Mouse (Mus musculus) lung, embryonic 14.5 days (tissue): ENCODE results near the gene Stk39. TPM values are rescaled to one million over a fixed set of nuclear protein-coding genes. Genes with fewer than 3 reads are reported as not detected.

Experiments used
- ATAC-seq: fragments of 200-750 bp; cut with Nextera tagmentation; 2 replicates; pipeline ENCODE4 v1.8.0; 2017; ENCODE audit warnings: mild to moderate bottlenecking, moderate TSS enrichment, moderate library complexity; ENCODE audit not compliant: insufficient read depth
- DNase-seq: peaks from one replicate; pipeline ENCODE4 v3.0.0-alpha.2; 2015
- H3K27ac ChIP-seq: fragments of 300-500 bp; sonication (generic); 2 replicates; pipeline ENCODE4 v1.5.1; 2014; ENCODE audit warnings: low read depth, mild to moderate bottlenecking, moderate library complexity
- H3K27me3 ChIP-seq: fragments of 300-500 bp; sonication (generic); 2 replicates; pipeline ENCODE4 v1.6.1; 2014; ENCODE audit warnings: low read length, control low read depth; ENCODE audit not compliant: insufficient read depth
- H3K36me3 ChIP-seq: fragments of 300-500 bp; sonication (generic); 2 replicates; pipeline ENCODE4 v1.6.1; 2014; ENCODE audit warnings: control low read depth; ENCODE audit not compliant: insufficient read depth
- H3K4me1 ChIP-seq: fragments of 300-500 bp; sonication (generic); 2 replicates; pipeline ENCODE4 v1.6.1; 2014; ENCODE audit warnings: antibody characterized with exemption, control low read depth; ENCODE audit not compliant: insufficient read depth
- H3K4me2 ChIP-seq: fragments of 300-500 bp; sonication (generic); 2 replicates; pipeline ENCODE4 v1.6.1; 2014; ENCODE audit warnings: mild to moderate bottlenecking
- H3K4me3 ChIP-seq: fragments of 300-500 bp; sonication (generic); 2 replicates; pipeline ENCODE4 v1.5.1; 2014; ENCODE audit warnings: low read depth, low read length
- H3K9ac ChIP-seq: fragments of 300-500 bp; sonication (generic); 2 replicates; pipeline ENCODE4 v1.6.1; 2014
- H3K9me3 ChIP-seq: fragments of 300-500 bp; sonication (generic); 2 replicates; pipeline ENCODE4 v1.6.1; 2016; ENCODE audit warnings: low read depth, low read length, control low read depth
- CTCF ChIP-seq: IDR thresholded peaks from 2 replicates; pipeline ENCODE4 v1.5.1; 2016; ENCODE audit warnings: antibody characterized with exemption, low read depth
- WGBS: fragments of 180-500 bp; shearing (Covaris S2); extraction: QIAGEN DNeasy Blood & Tissue Kit; methylation state at CpG from one replicate; pipeline ENCODE4 v1.1.7; 2014; 5-methylcytosine and 5-hydroxymethylcytosine counted together
- polyA plus RNA-seq: library from polyadenylated mRNA; unstranded; fragments of >200 nt; fragmentation: Nextera tagmentation; extraction: Ambion mirVana; gene quantifications from 2 replicates; pipeline ENCODE4 v1.2.1, GENCODE M21; 2014

Gene Stk39
- polyA plus RNA-seq, 1 experiment from 2014 or later, result 27.6 TPM

DNA sequence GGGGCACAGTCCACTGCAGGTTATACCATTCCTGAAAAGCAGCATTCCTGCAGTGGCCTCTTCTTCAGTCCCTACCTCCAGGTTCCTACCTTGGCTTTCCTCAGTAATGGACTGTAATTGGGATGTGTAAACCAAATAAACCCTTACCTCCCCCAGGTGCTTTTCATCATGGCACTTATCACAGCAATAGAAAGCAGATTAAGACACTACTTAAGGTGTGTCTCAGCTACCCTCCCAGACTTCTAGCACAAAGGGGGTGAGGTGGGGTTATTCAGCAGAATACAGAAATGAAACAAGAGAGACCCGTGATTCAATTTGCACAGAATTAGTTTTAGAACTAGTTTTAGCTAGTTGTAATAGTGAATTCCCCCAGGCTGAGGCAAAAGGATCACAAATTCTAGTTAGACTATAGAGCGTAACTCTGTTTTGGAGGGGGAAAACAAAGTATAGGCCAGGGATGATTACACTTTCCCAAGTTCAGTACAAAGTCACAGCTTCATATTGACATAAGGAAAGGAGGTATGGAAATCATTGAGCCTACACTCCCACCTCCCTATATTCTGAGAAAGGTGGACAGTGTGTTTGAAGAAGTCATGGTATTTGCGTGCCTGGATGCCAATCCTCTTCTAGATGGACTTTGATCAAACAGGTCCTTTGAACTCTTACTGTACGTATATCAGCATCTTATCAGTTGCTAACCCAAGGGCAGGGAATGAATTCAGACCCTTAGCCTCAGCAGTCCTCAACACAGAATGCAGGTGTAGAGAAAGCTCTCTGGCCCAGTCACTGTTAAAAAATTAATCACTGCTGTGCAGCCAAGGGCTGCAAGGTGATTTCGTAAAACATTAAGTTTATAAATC is 279.2 kb downstream of the Stk39 start:
- WGBS, result 64% methylated on average over 5 of the region's 5 CpGs
- no peaks in the 10 kb centered on the region for H3K36me3 ChIP-seq
- no peaks in the 10 kb centered on the region for H3K4me1 ChIP-seq
- ATAC-seq (no peak), DNase-seq (no peak)
- no peaks in the 10 kb centered on the region for H3K27me3 ChIP-seq
- no peak overlapping the region for H3K27ac ChIP-seq
- TF ChIP-seq CTCF, result no peak
- H3K9me3 ChIP-seq, result no peaks in the 10 kb centered on the region
- no peak overlapping the region for H3K4me2 ChIP-seq
- no peak overlapping the region for H3K9ac ChIP-seq
- no peak overlapping the region for H3K4me3 ChIP-seq

GRCm38 (mm10) chr2:68176425-68176824 is 295.6 kb downstream of the Stk39 start:
- no peak for DNase-seq
- H3K4me3 ChIP-seq, result no peak overlapping the region
- no peak overlapping the region for H3K4me2 ChIP-seq
- H3K9ac ChIP-seq, result no peak overlapping the region
- H3K27ac ChIP-seq, result no peak overlapping the region
- H3K9me3 ChIP-seq, result no peaks in the 10 kb centered on the region
- no peaks in the 10 kb centered on the region for H3K36me3 ChIP-seq
- no peaks in the 10 kb centered on the region for H3K4me1 ChIP-seq
- 74% methylated on average over 3 of the region's 3 CpGs for WGBS
- no peaks in the 10 kb centered on the region for H3K27me3 ChIP-seq
- ATAC-seq, result no peak
- TF ChIP-seq CTCF, result no peak

- H3K4me2 ChIP-seq, result no peak overlapping the region
- H3K9me3 ChIP-seq, result no peaks in the 10 kb centered on the region
- TF ChIP-seq CTCF, result no peak
- no peak for ATAC-seq
- H3K27me3 ChIP-seq, result no peaks in the 10 kb centered on the region
- no peaks in the 10 kb centered on the region for H3K4me1 ChIP-seq
- 61% methylated on average over 10 of the region's 10 CpGs for WGBS
- H3K27ac ChIP-seq, result no peak overlapping the region
- H3K9ac ChIP-seq, result no peak overlapping the region
- DNase-seq, result peak; percentile 18
- no peaks in the 10 kb centered on the region for H3K36me3 ChIP-seq
- H3K4me3 ChIP-seq, result no peak overlapping the region
These were observed 300.8 kb downstream of the Stk39 start for GRCm38 (mm10) chr2:68171306-68171705.

DNA sequence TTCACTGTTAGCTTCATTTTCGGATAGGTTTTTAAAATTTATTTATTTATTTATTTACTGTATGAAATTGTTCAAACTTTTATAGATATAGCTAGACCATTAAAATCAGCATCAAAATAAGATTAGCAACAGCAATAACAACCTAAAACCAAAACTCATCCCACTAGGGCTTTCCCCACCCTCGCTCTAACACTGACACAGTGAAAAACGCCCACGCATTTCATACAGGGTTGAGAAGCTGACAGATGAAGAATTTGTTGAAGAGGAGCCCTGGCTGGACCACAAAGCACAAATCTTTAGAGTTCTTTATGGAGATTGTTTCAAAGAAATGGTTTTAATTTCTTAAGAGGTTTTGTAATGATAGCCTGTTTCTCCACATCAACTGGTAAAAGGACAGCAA is 310.1 kb downstream of the Stk39 start:
- no peak for DNase-seq
- no peak overlapping the region for H3K27ac ChIP-seq
- H3K4me1 ChIP-seq, result no peaks in the 10 kb centered on the region
- no peak for TF ChIP-seq CTCF
- no peaks in the 10 kb centered on the region; the same call in 1 of the 2 replicates for H3K9me3 ChIP-seq
- ATAC-seq, result no peak
- no peaks in the 10 kb centered on the region for H3K36me3 ChIP-seq
- H3K9ac ChIP-seq, result no peak overlapping the region
- H3K4me2 ChIP-seq, result no peak overlapping the region
- no peak overlapping the region for H3K4me3 ChIP-seq
- no peaks in the 10 kb centered on the region for H3K27me3 ChIP-seq
- WGBS, result 75% methylated on average over 4 of the region's 4 CpGs

DNA sequence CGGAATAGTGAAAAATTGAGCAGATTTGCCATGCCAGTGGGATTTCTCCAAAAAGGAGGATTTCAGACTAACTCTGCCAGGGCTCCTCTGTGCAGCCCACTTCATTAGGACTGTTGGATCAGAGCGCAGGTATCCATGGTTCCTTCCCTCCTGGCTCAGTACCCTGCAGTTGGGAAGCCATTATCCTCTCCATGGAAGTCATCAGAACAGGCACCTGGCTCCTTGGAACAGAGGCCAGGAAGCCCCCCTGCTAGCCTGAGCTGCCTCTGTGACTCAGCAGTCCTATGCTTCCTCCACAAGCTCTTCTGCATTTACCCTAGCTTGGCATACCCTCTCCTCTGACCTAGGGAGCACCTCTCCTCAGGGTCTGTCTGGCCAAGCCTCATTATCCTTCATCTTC is 311.5 kb downstream of the Stk39 start:
- H3K4me3 ChIP-seq, result no peak overlapping the region
- ATAC-seq (no peak), DNase-seq (no peak)
- H3K36me3 ChIP-seq, result no peaks in the 10 kb centered on the region
- no peaks in the 10 kb centered on the region; the same call in 1 of the 2 replicates for H3K9me3 ChIP-seq
- no peak overlapping the region for H3K4me2 ChIP-seq
- no peak for TF ChIP-seq CTCF
- H3K9ac ChIP-seq, result no peak overlapping the region
- 74% methylated on average over 2 of the region's 2 CpGs for WGBS
- H3K4me1 ChIP-seq, result no peaks in the 10 kb centered on the region
- H3K27ac ChIP-seq, result no peak overlapping the region
- no peaks in the 10 kb centered on the region for H3K27me3 ChIP-seq

Other genes starting within 250 kb of the Stk39 start
- gene 4933409G03Rik, start 110.1 kb upstream of the Stk39 start, polyA plus RNA-seq, result not detected in 2 replicates
- gene 4932414N04Rik, start 184.2 kb upstream of the Stk39 start, polyA plus RNA-seq, result not detected in 2 replicates